Mouse (Mus musculus): ENCODE measurements around the gene Rere.

DNA sequence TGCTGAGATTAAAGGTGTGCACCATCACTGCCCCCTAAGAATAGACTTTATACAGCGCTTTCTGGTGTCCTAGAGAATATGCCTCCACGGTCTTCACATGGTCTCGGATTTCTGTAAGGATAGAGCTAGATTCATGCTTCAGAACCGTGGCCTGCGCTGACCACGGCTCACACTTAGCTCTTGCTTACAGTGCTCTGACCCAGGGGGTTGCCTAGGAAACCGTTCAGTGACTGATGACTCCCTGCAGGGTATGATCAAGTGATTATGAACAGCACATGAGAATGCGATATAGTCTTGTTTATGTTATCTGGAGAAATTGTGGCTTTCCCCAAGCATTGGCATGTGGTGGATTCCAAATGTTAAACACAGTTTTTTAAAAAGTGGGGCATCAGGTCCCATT lies 103.0 kb downstream of the Rere start:
- TF ChIP-seq CTCF (IDR thresholded peaks at IDR 0.05) = no peak
- no peak for TF ChIP-seq POLR2A (IDR thresholded peaks at IDR 0.05; ENCODE audit: insufficient read depth, low read depth, low read length)

Data from heart, adult 2 months (tissue).